Mouse (Mus musculus): Measurements from ENCODE around the gene Apoc4. TPM values are rescaled to one million over a fixed set of nuclear protein-coding genes. Genes with fewer than 3 reads are reported as not detected.

Gene Apoc4
- not detected in 4 replicates for total RNA-seq (2023; ENCODE audit: inconsistent age)

GRCm38 (mm10) chr7:19681202-19681694 lies at the start of gene Apoc4, which contains the start of gene Gm44805:
TSS of gene Apoc4 (minus strand) at chr7:19681479.
TSS of gene Gm44805 (minus strand) at chr7:19681423.

DNA sequence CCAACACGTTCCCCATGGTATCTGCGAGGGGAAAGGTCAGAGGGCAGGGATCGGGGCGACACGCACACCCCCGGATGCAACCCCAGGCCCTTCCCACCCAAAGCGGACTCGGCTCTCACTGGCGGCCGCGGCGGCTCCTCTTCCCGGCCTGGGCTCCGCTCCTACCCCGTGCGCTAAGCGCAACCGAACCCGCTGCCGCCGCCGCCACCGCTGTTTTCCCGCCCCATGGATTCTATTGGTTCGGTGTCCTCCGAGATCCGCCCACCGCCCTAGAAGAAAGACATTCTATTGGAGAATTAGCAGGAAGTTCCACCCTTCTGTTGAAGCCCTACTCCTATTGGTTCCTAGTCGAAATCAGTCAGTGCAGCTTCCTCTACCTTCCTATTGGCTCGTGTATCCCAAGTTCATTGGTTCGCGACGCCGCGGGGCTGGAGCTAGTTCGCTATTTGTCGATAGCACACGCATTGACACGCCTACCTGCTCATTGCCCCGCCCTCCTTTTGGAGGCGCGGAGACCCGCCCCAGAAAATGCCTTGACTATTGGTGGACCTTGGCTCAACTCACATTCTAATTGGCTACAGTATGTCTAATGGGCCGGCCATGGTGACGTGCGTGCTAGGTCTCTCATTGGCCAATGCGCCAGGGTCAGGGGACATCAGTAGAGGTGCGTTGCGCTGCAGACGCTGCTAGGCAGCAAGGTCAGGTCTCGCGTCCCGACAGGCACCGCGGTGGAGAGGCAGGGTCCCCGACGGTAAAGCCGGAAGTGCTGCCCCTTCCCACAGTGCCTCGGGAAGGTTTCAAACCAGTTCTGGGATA lies 34.2 kb upstream of the Apoc4 start, which contains the start of gene Tomm40:
Gene Tomm40 (minus strand): TSS at position 200 of the 816 bp plus-strand sequence.

GRCm38 (mm10) chr7:19698907-19699826 lies 17.9 kb upstream of the Apoc4 start, which contains the start of gene Apoe:
TSS of gene Apoe (minus strand) at chr7:19699188.

DNA sequence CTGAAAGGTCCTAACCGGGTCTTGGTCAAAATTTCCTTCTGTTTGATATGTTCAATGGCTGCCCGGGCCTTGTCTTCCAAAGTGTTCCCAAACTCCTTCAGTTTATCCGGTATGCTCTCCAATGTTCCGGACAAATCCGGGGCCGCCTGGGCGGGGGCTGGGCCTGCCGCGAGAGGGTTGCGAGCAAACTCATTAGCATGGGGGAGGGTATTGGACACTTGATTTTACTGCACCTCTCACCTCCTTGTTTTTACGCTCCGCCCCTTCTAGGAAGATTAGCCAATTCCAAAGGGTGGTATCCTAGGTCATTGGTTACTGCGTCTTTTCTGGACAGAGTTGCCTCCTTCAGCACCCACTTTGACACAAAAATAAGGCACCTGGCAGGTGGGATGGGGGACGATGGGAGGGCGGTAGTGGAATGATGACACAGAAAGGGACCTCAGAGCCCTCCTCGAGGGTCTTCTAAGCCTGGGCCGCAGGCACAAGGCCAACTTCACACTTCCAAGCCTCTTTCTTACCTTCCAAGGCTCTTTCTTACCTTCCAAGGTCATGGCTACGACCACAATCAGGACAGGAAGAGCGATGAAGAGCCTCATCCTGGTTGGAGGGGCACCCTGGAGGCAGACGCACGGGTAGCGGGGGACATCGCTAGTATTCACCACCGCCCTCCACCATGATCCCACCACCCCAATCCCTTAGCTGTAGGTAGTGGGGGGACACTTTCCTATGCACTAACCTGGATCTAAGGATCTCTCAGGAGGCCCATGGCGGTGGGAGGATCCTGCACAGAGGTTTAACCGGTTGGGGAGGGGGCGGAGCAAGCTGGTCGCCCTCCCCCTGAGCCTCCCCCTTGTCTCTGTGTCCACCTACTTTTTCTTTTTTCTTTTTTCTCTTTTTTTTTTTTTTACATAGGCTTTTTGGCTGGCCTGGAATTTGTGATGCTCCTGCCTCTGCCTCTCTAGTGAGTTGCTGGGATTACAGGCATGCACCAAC lies 10.9 kb upstream of the Apoc4 start, which contains the start of gene Apoc1:
Gene Apoc1 (minus strand): TSS at position 788 of the 993 bp plus-strand sequence.

GRCm38 (mm10) chr7:19677872-19678271 lies 3.4 kb downstream of the Apoc4 start, which contains the start of gene Apoc2:
TSS of gene Apoc2 (minus strand) at chr7:19677941.

DNA sequence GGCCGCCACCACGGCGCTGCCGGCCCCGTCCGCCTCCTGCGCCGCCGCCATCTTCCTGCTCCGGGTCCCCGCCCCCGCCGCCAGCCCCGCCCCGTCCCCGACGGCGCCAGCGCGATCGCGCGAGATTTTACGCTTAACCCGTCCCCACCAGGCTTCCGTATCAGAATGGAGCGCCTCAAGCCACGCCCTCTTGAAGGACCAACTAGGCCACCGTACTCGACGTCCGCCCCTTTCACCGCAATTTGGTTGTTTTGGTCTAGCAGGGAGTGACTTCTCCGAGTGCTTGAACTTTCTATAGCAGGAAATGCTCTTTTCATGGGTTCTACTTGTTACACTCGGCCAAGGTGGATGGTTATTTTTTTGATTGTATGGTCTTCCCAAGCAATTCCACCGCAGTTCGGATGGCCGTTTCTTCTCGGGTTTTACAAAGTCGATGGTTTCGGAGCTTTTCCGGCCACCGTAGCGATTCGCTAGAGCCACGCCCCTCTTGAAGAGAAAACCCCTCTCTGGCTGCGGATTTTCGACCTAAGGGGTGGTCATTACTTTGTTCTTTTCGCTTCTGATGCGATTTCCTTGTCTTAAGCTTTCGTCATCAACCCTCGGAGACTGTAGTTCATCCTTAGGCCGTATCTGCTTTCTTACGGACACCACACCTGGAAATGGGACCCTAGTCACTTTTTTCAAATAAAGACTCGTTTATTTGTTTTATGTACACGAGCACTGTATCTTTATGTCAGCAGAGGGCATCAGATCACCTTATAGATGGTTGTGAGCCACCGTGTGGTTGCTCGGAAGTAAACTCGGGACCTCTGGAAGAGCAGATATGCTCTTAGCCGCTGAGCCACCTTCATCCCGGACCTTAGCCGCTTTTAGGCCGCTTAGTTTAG lies 16.1 kb downstream of the Apoc4 start, which contains the start of gene Clptm1:
Gene Clptm1 (minus strand): TSS at position 79 of the 887 bp plus-strand sequence.

GRCm38 (mm10) chr7:19629361-19629734 lies 51.9 kb downstream of the Apoc4 start, which contains the start of gene Relb:
TSS of gene Relb (minus strand) at chr7:19629438.

Other genes with a start within 250 kb of the Apoc4 start
- gene Mark4, start 222.7 kb downstream of the Apoc4 start, total RNA-seq (2023; ENCODE audit: inconsistent age), result 25.7 to 29.5 TPM (median 27.5 TPM) in 4 replicates
- gene Exoc3l2, start 218.1 kb downstream of the Apoc4 start, total RNA-seq (2023; ENCODE audit: inconsistent age), result not detected in 4 replicates
- 4.9 to 6.9 TPM (median 6.1 TPM) in 4 replicates for gene Bloc1s3, start 173.1 kb downstream of the Apoc4 start, total RNA-seq (2023; ENCODE audit: inconsistent age)
- gene Trappc6a, start 173.1 kb downstream of the Apoc4 start, total RNA-seq (2023; ENCODE audit: inconsistent age), result 25.7 to 35.6 TPM (median 30.6 TPM) in 4 replicates
- gene Nkpd1, start 163.6 kb downstream of the Apoc4 start, total RNA-seq (2023; ENCODE audit: inconsistent age), result 0.39 to 0.57 TPM (median 0.42 TPM) in 3 of 4 replicates, not detected in the other
- gene Ppp1r37, start 118.4 kb downstream of the Apoc4 start, total RNA-seq (2023; ENCODE audit: inconsistent age), result 50.2 to 62.6 TPM (median 55.2 TPM) in 4 replicates
- gene Zfp296, start 104.2 kb downstream of the Apoc4 start, total RNA-seq (2023; ENCODE audit: inconsistent age), result 11.5 to 13.5 TPM (median 12.6 TPM) in 4 replicates
- 75.7 to 86.9 TPM (median 84.1 TPM) in 4 replicates for gene Gemin7, start 103.9 kb downstream of the Apoc4 start, total RNA-seq (2023; ENCODE audit: inconsistent age)
- 100 to 118 TPM (median 109 TPM) in 4 replicates for gene Clasrp, start 77.0 kb downstream of the Apoc4 start, total RNA-seq (2023; ENCODE audit: inconsistent age)
- gene Relb, start 52.0 kb downstream of the Apoc4 start, total RNA-seq (2023; ENCODE audit: inconsistent age), result 110 to 121 TPM (median 118 TPM) in 4 replicates
- gene Clptm1, start 16.4 kb downstream of the Apoc4 start, total RNA-seq (2023; ENCODE audit: inconsistent age), result 75.3 to 90.5 TPM (median 78.3 TPM) in 4 replicates
- gene Apoc2, start 3.5 kb downstream of the Apoc4 start, total RNA-seq (2023; ENCODE audit: inconsistent age), result not detected in 4 replicates
- not detected in 4 replicates for gene Gm44805, start 56 bp downstream of the Apoc4 start, total RNA-seq (2023; ENCODE audit: inconsistent age)
- gene Apoc1, start 11.2 kb upstream of the Apoc4 start, total RNA-seq (2023; ENCODE audit: inconsistent age), result 1.9 to 4.3 TPM (median 2.0 TPM) in 3 of 4 replicates, not detected in the other
- 84.7 to 201 TPM (median 96.1 TPM) in 4 replicates for gene Apoe, start 17.7 kb upstream of the Apoc4 start, total RNA-seq (2023; ENCODE audit: inconsistent age)
- 52.3 to 57.5 TPM (median 53.4 TPM) in 4 replicates for gene Tomm40, start 34.0 kb upstream of the Apoc4 start, total RNA-seq (2023; ENCODE audit: inconsistent age)
- 0.51 TPM in 1 of 4 replicates, not detected in the others for gene Nectin2, start 69.0 kb upstream of the Apoc4 start, total RNA-seq (2023; ENCODE audit: inconsistent age)
- gene Bcam, start 89.5 kb upstream of the Apoc4 start, total RNA-seq (2023; ENCODE audit: inconsistent age), result 0.27 TPM in 1 of 4 replicates, not detected in the others
- gene Cblc, start 115.3 kb upstream of the Apoc4 start, total RNA-seq (2023; ENCODE audit: inconsistent age), result 0.78 to 1.3 TPM (median 0.86 TPM) in 3 of 4 replicates, not detected in the other
- 66.2 to 80.5 TPM (median 75.1 TPM) in 4 replicates for gene Bcl3, start 141.3 kb upstream of the Apoc4 start, total RNA-seq (2023; ENCODE audit: inconsistent age)
- not detected in 4 replicates for gene Gm19345, start 170.5 kb upstream of the Apoc4 start, total RNA-seq (2023; ENCODE audit: inconsistent age)
- 15.4 to 22.5 TPM (median 16.2 TPM) in 4 replicates for gene Ceacam16, start 179.8 kb upstream of the Apoc4 start, total RNA-seq (2023; ENCODE audit: inconsistent age)
- not detected in 4 replicates for gene Ceacam19, start 206.5 kb upstream of the Apoc4 start, total RNA-seq (2023; ENCODE audit: inconsistent age)
- 15.8 to 22.5 TPM (median 19.3 TPM) in 4 replicates for gene Pvr, start 239.7 kb upstream of the Apoc4 start, total RNA-seq (2023; ENCODE audit: inconsistent age)